In genomic region chr7:101361767-101362166, GRCm38 (mm10) we compare ENCODE assay signal across 14 mouse cellular contexts. TPM values are rescaled to one million over a fixed set of nuclear protein-coding genes. Genes with fewer than 3 reads are reported as not detected.
DNase-seq lines count a peak whose midpoint lies in the region; ATAC-seq and TF ChIP-seq lines count a peak whose summit lies in the region.
"Had no signal": no experiment of that assay in that cellular context is flagged by ENCODE, and none has a peak within 500 bp of the region (broad histone marks: within the 10 kb centered on the region; RNA-seq: fewer than 3 reads in every experiment).

No protein-coding gene starts in this region.

- no peak for DNase-seq in gastrocnemius, adult 2 months
- DNase-seq in gastrocnemius, postnatal 4 days (ENCODE audit: low spot score in 2 of 2) = no peak
- peak; percentile 60 to 66 for DNase-seq in spleen, postnatal 36 days (ENCODE audit: low spot score in 2 of 2)
- no peak for DNase-seq in spleen, postnatal 14 days (ENCODE audit: low spot score in 2 of 2)
- no peak for DNase-seq in testis, postnatal 14 days (ENCODE audit: low spot score)
- no peak for DNase-seq in thymus, postnatal 25 days
- no peak for DNase-seq in gastrocnemius, postnatal 36 days
- DNase-seq: gastrocnemius, postnatal 25 days; heart, postnatal 14 days; kidney, adult 18-20 months; retina, postnatal 1 day; thymus, adult 18-20 months had no signal

- no peak overlapping the region; the same call in 1 of the 2 replicates for H3K9ac ChIP-seq in liver, embryonic 16.5 days (ENCODE audit: low read depth, low read length)

- H3K9me3 ChIP-seq in liver, embryonic 16.5 days (replicated peaks; ENCODE audit: control insufficient read depth, low read length) = no peaks in the 10 kb centered on the region

- peak overlapping the region; percentile 36 for H3K4me3 ChIP-seq in gastrocnemius, adult 2 months
- peak overlapping the region; percentile 25 for H3K4me3 ChIP-seq in liver, embryonic 16.5 days (ENCODE audit: low read depth, low read length)

- no peaks in the 10 kb centered on the region for H3K36me3 ChIP-seq in liver, embryonic 16.5 days (ENCODE audit: control insufficient read depth, insufficient read depth)

- 45% methylated on average over 4 of the region's 4 CpGs for whole genome bisulfite sequencing in liver, embryonic 16.5 days (ENCODE audit: insufficient replicate concordance)

- H3K27ac ChIP-seq in gastrocnemius, adult 2 months = peak overlapping the region; percentile 31
- H3K27ac ChIP-seq in liver, embryonic 16.5 days (ENCODE audit: low read length) = peak overlapping the region; percentile 46; the same call in 1 of the 2 replicates

- peak overlapping the region; percentile 28; the same call in 1 of the 2 replicates for H3K4me2 ChIP-seq in liver, embryonic 16.5 days (ENCODE audit: low read depth, low read length)

- ATAC-seq in liver, embryonic 16.5 days (ENCODE audit: low read depth) = no peak

- TF ChIP-seq CTCF in gastrocnemius, adult 2 months (IDR thresholded peaks at IDR 0.05) = no peak

- H3K27me3 ChIP-seq in liver, embryonic 16.5 days (ENCODE audit: control insufficient read depth, insufficient read depth, low read depth, low read length) = no peaks in the 10 kb centered on the region

- intact Hi-C loops in gastrocnemius, adult 2 months (cut with DNase I) = no loop called here
- intact Hi-C loops in gastrocnemius, postnatal 36 days (cut with DNase I) = no loop called here

- H3K4me1 ChIP-seq in liver, embryonic 16.5 days (ENCODE audit: control insufficient read depth, low read depth, low read length) = peaks cover 11% of the 10 kb centered on the region

RNA-seq across cellular contexts. Expression of gene Arap1, which starts 13.9 kb away (rescaled TPM):
- 10 to 100 TPM; 19.9 to 30.6 TPM for total RNA-seq in gastrocnemius, adult 2 months (2021)
- total RNA-seq in gastrocnemius, postnatal 4 days (2021) = 10 to 100 TPM; 49.2 to 57.4 TPM
- polyA plus RNA-seq in liver, embryonic 16.5 days (2015; fragmentation: Nextera tagmentation; extraction: Ambion mirVana) = 17.3 and 22.5 TPM in 2 replicates
- total RNA-seq in gastrocnemius, postnatal 36 days (2021) = 10 to 100 TPM; 15.6 to 25.5 TPM

RNA-seq across cellular contexts. Expression of gene Stard10, which starts 44.9 kb away (rescaled TPM):
- total RNA-seq in gastrocnemius, adult 2 months (2021) = 10 to 100 TPM; 32.5 to 49.8 TPM
- 1 to 10 TPM; 5.9 to 9.0 TPM for total RNA-seq in gastrocnemius, postnatal 4 days (2021)
- 128 and 142 TPM in 2 replicates for polyA plus RNA-seq in liver, embryonic 16.5 days (2015; fragmentation: Nextera tagmentation; extraction: Ambion mirVana)
- total RNA-seq in gastrocnemius, postnatal 36 days (2021) = 10 to 100 TPM; 39.2 to 44.1 TPM

RNA-seq across cellular contexts. Expression of gene Gm45837, which starts 48.9 kb away (rescaled TPM):
- total RNA-seq in gastrocnemius, adult 2 months (2021) = not detected
- not detected for total RNA-seq in gastrocnemius, postnatal 4 days (2021)
- 4.0 TPM in 1 of 2 replicates, not detected in the other for polyA plus RNA-seq in liver, embryonic 16.5 days (2015; fragmentation: Nextera tagmentation; extraction: Ambion mirVana)
- total RNA-seq in gastrocnemius, postnatal 36 days (2021) = 1 to 10 TPM in 1 of 2 experiments, not detected in 1; 2.1 TPM
- total RNA-seq: heart, postnatal 14 days had no signal
- polyA plus RNA-seq: forebrain, embryonic 11.5 days had no signal

RNA-seq across cellular contexts. Expression of gene Atg16l2, which starts 59.7 kb away (rescaled TPM):
- 10 to 100 TPM in 1 of 2 experiments, 1 to 10 TPM in 1; 8.0 to 12.0 TPM for total RNA-seq in gastrocnemius, adult 2 months (2021)
- 10 to 100 TPM in 1 of 2 experiments, 1 to 10 TPM in 1; 6.3 to 11.4 TPM for total RNA-seq in gastrocnemius, postnatal 4 days (2021)
- polyA plus RNA-seq in liver, embryonic 16.5 days (2015; fragmentation: Nextera tagmentation; extraction: Ambion mirVana) = 7.2 and 7.6 TPM in 2 replicates
- 1 to 10 TPM; 6.0 to 6.4 TPM for total RNA-seq in gastrocnemius, postnatal 36 days (2021)

RNA-seq across cellular contexts. Expression of gene Pde2a, which starts 59.7 kb away (rescaled TPM):
- 10 to 100 TPM; 21.2 to 28.5 TPM for total RNA-seq in gastrocnemius, adult 2 months (2021)
- total RNA-seq in gastrocnemius, postnatal 4 days (2021) = 10 to 100 TPM; 60.7 to 61.2 TPM
- polyA plus RNA-seq in liver, embryonic 16.5 days (2015; fragmentation: Nextera tagmentation; extraction: Ambion mirVana) = 14.3 and 14.6 TPM in 2 replicates
- total RNA-seq in gastrocnemius, postnatal 36 days (2021) = 10 to 100 TPM; 17.6 to 22.7 TPM

Comparison
In these comparisons a context has a peak if more than half of its experiments do, and no peak if none do; other contexts are left out.
1. DNase-seq: peak in spleen, postnatal 36 days (2 of 2); none in gastrocnemius, adult 2 months (single experiment), gastrocnemius, postnatal 4 days (0 of 2), spleen, postnatal 14 days (0 of 2), testis, postnatal 14 days (single experiment), thymus, postnatal 25 days (single experiment) and gastrocnemius, postnatal 36 days (0 of 2).